Mouse (Mus musculus): ENCODE results near the gene Ccdc13. TPM values are rescaled to one million over a fixed set of nuclear protein-coding genes. Genes with fewer than 3 reads are reported as not detected.

The Ccdc13 gene
- polyA plus RNA-seq, 1 experiment from 2014 or later, result 0.58 TPM

GRCm38 (mm10) chr9:121775951-121776350 is 63.3 kb downstream of the Ccdc13 start:
- Histone ChIP-seq H3K4me2 (no peak overlapping the region), H3K27ac (no peak overlapping the region), H3K36me3 (no peaks in the 10 kb centered on the region), H3K9ac (replicated peaks) (no peak overlapping the region), H3K9me3 (no peaks in the 10 kb centered on the region), H3K27me3 (peaks cover 56% of the 10 kb centered on the region), H3K4me3 (replicated peaks) (no peak overlapping the region), H3K4me1 (replicated peaks) (peaks cover 10% of the 10 kb centered on the region)
- 76% methylated on average over 10 of the region's 10 CpGs for WGBS
- ATAC-seq (ENCODE audit: insufficient number of reproducible peaks, insufficient read depth, low FRiP score, low TSS enrichment, low read depth), result no peak

GRCm38 (mm10) chr9:121772412-121772811 is 66.8 kb downstream of the Ccdc13 start:
- H3K4me3 ChIP-seq (replicated peaks), result no peak overlapping the region
- H3K4me1 ChIP-seq (replicated peaks), result peaks cover under 1% of the 10 kb centered on the region; the same call in 1 of the 2 replicates
- H3K9me3 ChIP-seq, result no peaks in the 10 kb centered on the region
- peaks cover 22% of the 10 kb centered on the region for H3K27me3 ChIP-seq
- no peak overlapping the region for H3K27ac ChIP-seq
- peaks cover 15% of the 10 kb centered on the region for H3K36me3 ChIP-seq
- ATAC-seq (ENCODE audit: insufficient number of reproducible peaks, insufficient read depth, low FRiP score, low TSS enrichment, low read depth), result no peak
- H3K9ac ChIP-seq (replicated peaks), result no peak overlapping the region
- 71% methylated on average over 5 of the region's 5 CpGs for WGBS
- no peak overlapping the region for H3K4me2 ChIP-seq

GRCm38 (mm10) chr9:121765166-121765855 is 74.0 kb downstream of the Ccdc13 start:
- 92% methylated on average over 16 of the region's 16 CpGs for WGBS
- no peak overlapping the region for H3K27ac ChIP-seq
- no peak overlapping the region for H3K9ac ChIP-seq (replicated peaks)
- no peak overlapping the region for H3K4me3 ChIP-seq (replicated peaks)
- H3K27me3 ChIP-seq, result no peaks in the 10 kb centered on the region
- no peak overlapping the region for H3K4me2 ChIP-seq
- ATAC-seq (ENCODE audit: insufficient number of reproducible peaks, insufficient read depth, low FRiP score, low TSS enrichment, low read depth), result no peak
- H3K36me3 ChIP-seq, result peaks cover 72% of the 10 kb centered on the region
- H3K4me1 ChIP-seq (replicated peaks), result peaks cover 16% of the 10 kb centered on the region
- no peaks in the 10 kb centered on the region for H3K9me3 ChIP-seq

GRCm38 (mm10) chr9:121763716-121764115 is 75.5 kb downstream of the Ccdc13 start:
- 91% methylated on average over 19 of the region's 19 CpGs for WGBS

GRCm38 (mm10) chr9:121762761-121763160 is 76.5 kb downstream of the Ccdc13 start:
- H3K4me2 ChIP-seq, result no peak overlapping the region
- no peaks in the 10 kb centered on the region for H3K9me3 ChIP-seq
- no peak overlapping the region for H3K27ac ChIP-seq
- H3K36me3 ChIP-seq, result peaks cover 60% of the 10 kb centered on the region
- H3K4me3 ChIP-seq (replicated peaks), result no peak overlapping the region
- no peak for ATAC-seq (ENCODE audit: insufficient number of reproducible peaks, insufficient read depth, low FRiP score, low TSS enrichment, low read depth)
- H3K9ac ChIP-seq (replicated peaks), result no peak overlapping the region
- no peaks in the 10 kb centered on the region for H3K27me3 ChIP-seq
- WGBS, result 92% methylated on average over 25 of the region's 25 CpGs
- peaks cover 31% of the 10 kb centered on the region for H3K4me1 ChIP-seq (replicated peaks)

More at GRCm38 (mm10) chr9:121763716-121764115, 75.5 kb downstream of the Ccdc13 start:
- Histone ChIP-seq H3K4me3 (replicated peaks) (no peak overlapping the region), H3K4me2 (no peak overlapping the region), H3K36me3 (peaks cover 70% of the 10 kb centered on the region), H3K9ac (replicated peaks) (no peak overlapping the region), H3K9me3 (no peaks in the 10 kb centered on the region), H3K27me3 (no peaks in the 10 kb centered on the region), H3K27ac (no peak overlapping the region), H3K4me1 (replicated peaks) (peaks cover 21% of the 10 kb centered on the region)
- no peak for ATAC-seq (ENCODE audit: insufficient number of reproducible peaks, insufficient read depth, low FRiP score, low TSS enrichment, low read depth)

GRCm38 (mm10) chr9:121762248-121762647 is 77.0 kb downstream of the Ccdc13 start:
- H3K36me3 ChIP-seq, result peaks cover 55% of the 10 kb centered on the region

GRCm38 (mm10) chr9:121761787-121762186 is 77.5 kb downstream of the Ccdc13 start:
- H3K9ac ChIP-seq (replicated peaks), result no peak overlapping the region
- ATAC-seq (ENCODE audit: insufficient number of reproducible peaks, insufficient read depth, low FRiP score, low TSS enrichment, low read depth), result no peak
- 80% methylated on average over 8 of the region's 8 CpGs for WGBS
- H3K4me3 ChIP-seq (replicated peaks), result no peak overlapping the region
- peaks cover 53% of the 10 kb centered on the region for H3K36me3 ChIP-seq
- no peaks in the 10 kb centered on the region for H3K27me3 ChIP-seq
- peaks cover 38% of the 10 kb centered on the region for H3K4me1 ChIP-seq (replicated peaks)
- H3K9me3 ChIP-seq, result no peaks in the 10 kb centered on the region
- H3K4me2 ChIP-seq, result 0 out of 2 replicates have a peak overlapping the region, but pooled peaks have one; percentile 2
- no peak overlapping the region for H3K27ac ChIP-seq

More at GRCm38 (mm10) chr9:121762248-121762647, 77.0 kb downstream of the Ccdc13 start:
- no peaks in the 10 kb centered on the region for H3K27me3 ChIP-seq
- no peak for ATAC-seq (ENCODE audit: insufficient number of reproducible peaks, insufficient read depth, low FRiP score, low TSS enrichment, low read depth)
- no peak overlapping the region for H3K4me2 ChIP-seq
- H3K27ac ChIP-seq, result no peak overlapping the region
- H3K4me3 ChIP-seq (replicated peaks), result no peak overlapping the region
- no peak overlapping the region for H3K9ac ChIP-seq (replicated peaks)
- peaks cover 36% of the 10 kb centered on the region for H3K4me1 ChIP-seq (replicated peaks)
- WGBS, result 88% methylated on average over 10 of the region's 10 CpGs
- no peaks in the 10 kb centered on the region for H3K9me3 ChIP-seq

GRCm38 (mm10) chr9:121761091-121761665 is 78.1 kb downstream of the Ccdc13 start:
- WGBS, result 71% methylated on average over 10 of the region's 10 CpGs
- peak overlapping the region; percentile 94 for H3K9ac ChIP-seq (replicated peaks)
- ATAC-seq (ENCODE audit: insufficient number of reproducible peaks, insufficient read depth, low FRiP score, low TSS enrichment, low read depth), result no peak
- peaks cover 40% of the 10 kb centered on the region for H3K4me1 ChIP-seq (replicated peaks)
- peak overlapping the region; percentile 96 for H3K27ac ChIP-seq
- H3K4me3 ChIP-seq (replicated peaks), result peak overlapping the region; percentile 84
- H3K9me3 ChIP-seq, result no peaks in the 10 kb centered on the region
- peak overlapping the region; percentile 94 for H3K4me2 ChIP-seq
- H3K36me3 ChIP-seq, result peaks cover 51% of the 10 kb centered on the region
- H3K27me3 ChIP-seq, result no peaks in the 10 kb centered on the region

- no peaks in the 10 kb centered on the region for H3K9me3 ChIP-seq
- H3K36me3 ChIP-seq, result peaks cover 51% of the 10 kb centered on the region
- H3K9ac ChIP-seq (replicated peaks), result peak overlapping the region; percentile 94
- H3K4me2 ChIP-seq, result peak overlapping the region; percentile 94
- WGBS, result 1% methylated on average over 43 of the region's 43 CpGs
- no peaks in the 10 kb centered on the region for H3K27me3 ChIP-seq
- peak overlapping the region; percentile 96 for H3K27ac ChIP-seq
- ATAC-seq (ENCODE audit: insufficient number of reproducible peaks, insufficient read depth, low FRiP score, low TSS enrichment, low read depth), result peak; percentile 45
- peak overlapping the region; percentile 84 for H3K4me3 ChIP-seq (replicated peaks)
- peaks cover 40% of the 10 kb centered on the region for H3K4me1 ChIP-seq (replicated peaks)
Observed at GRCm38 (mm10) chr9:121760271-121761090, 78.8 kb downstream of the Ccdc13 start.

- Histone ChIP-seq H3K4me1 (replicated peaks) (peaks cover 40% of the 10 kb centered on the region), H3K27ac (peak within 1 kb of the TSS; percentile 96), H3K4me3 (replicated peaks) (peak within 1 kb of the TSS; percentile 84), H3K36me3 (peaks cover 51% of the 10 kb centered on the region), H3K9ac (replicated peaks) (peak within 1 kb of the TSS; percentile 94), H3K9me3 (no peaks in the 10 kb centered on the region), H3K4me2 (peak within 1 kb of the TSS; percentile 94), H3K27me3 (no peaks in the 10 kb centered on the region)
- WGBS, result under 1% methylated on average over 86 of the region's 97 CpGs
- ATAC-seq (ENCODE audit: insufficient number of reproducible peaks, insufficient read depth, low FRiP score, low TSS enrichment, low read depth), result peak; percentile 53
Observed at GRCm38 (mm10) chr9:121759091-121760081, 79.9 kb downstream of the Ccdc13 start, which contains the start of gene Zfp651. Gene Zfp651 (plus strand): TSS chr9:121759330.
